Mouse (Mus musculus): ENCODE measurements around the gene Ccdc172.

Ccdc172 gene

DNA sequence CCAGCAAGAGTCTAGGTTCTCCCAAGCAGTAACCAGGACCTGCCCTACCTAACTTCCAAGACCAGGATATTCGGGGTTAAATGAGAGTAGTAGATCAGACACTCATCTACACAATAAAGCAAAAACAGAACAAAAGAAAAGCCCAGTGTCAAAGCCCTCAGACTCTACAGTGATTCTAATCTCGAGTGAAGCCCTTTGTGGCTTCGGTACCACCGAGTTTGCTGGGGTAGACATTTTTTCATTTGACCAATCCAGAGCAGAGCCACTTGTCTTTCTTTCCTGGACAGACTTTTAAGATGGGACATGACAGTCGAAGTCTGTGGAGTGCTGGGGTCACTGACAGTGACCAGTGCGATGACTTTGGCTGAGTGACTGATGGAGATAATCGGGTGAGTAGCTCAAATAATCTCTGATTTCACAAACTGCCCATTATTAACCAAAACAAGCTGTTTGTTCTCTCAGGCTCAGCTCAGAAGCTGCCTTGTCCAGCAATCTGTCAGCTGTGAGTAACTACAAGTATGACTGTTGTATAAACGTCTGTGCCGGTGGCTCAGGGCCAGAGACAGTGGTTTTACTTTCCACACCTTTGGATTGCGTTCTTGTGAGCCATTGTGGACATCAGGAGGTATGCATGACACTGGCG is 60.8 kb downstream of the Ccdc172 start:
- no peak for DNase-seq (ENCODE audit: low read depth)

DNA sequence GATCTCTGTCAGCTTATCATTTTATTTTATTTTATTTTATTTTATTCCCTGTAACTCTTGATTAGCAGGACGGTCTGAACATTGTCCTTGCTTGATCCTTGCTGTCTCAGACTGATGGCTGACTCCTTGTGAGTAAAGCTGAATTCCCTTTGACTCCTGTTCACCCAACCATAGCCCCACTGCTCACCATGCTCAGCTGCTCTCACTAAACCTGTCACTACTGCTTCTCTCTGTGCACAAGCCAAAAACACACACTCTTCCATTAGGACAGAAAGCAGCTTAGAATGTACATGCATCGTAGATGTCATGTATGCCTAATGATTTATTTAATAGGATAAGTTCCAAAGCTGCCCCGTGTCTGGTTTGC is 61.3 kb downstream of the Ccdc172 start:
- no peak for DNase-seq (ENCODE audit: low read depth)

GRCm38 (mm10) chr19:58582018-58582417 is 70.2 kb downstream of the Ccdc172 start:
- no peak for DNase-seq (ENCODE audit: low read depth)

GRCm38 (mm10) chr19:58582956-58583355 is 71.2 kb downstream of the Ccdc172 start:
- no peak for DNase-seq (ENCODE audit: low read depth)

GRCm38 (mm10) chr19:58586046-58586445 is 74.3 kb downstream of the Ccdc172 start:
- DNase-seq (ENCODE audit: low read depth), result no peak

DNA sequence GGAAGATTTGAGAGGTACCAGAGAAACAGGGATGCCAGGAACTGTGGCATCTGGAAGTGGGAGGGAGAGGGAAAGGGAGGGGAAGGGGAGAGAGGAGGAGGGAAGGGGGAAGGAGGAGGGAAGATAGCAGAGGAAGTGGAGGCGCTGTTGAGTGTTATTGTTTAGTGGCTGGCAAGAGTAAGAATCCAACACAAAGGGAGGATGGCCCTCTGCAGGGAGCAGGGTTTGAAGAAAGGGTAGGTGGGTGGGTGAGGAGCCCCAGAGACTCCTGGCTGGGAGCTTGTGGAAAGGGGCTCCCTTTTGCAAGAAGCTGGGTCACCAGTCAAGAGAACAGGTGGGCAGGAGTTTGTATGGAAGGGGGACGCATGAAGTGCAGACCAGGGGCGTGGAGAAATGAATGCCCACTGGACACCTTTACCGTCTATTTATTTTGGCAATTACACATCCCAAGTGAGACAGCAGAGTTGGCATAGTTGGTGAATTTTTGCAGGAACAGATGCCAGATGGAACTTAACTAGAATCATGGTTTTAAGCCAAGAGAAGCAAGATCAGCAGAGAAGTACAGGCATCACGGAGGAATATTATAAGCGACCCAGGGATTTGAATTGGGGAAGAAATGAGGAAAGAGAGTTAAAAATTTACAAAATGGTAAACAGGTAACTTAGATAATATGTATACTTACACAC is 78.6 kb downstream of the Ccdc172 start:
- no peak for DNase-seq (ENCODE audit: low read depth)

GRCm38 (mm10) chr19:58600381-58600780 is 88.6 kb downstream of the Ccdc172 start:
- no peak for DNase-seq (ENCODE audit: low read depth)

All from c-Kit-positive CD71-negative TER-119-negative erythroid progenitor cells, embryonic 14.5 days (primary cell).